Mouse (Mus musculus) thymus, adult 2 months (tissue): ENCODE results near the gene Gm12184.

Source experiments
- CTCF ChIP-seq: fragments of 200-500 bp; IDR thresholded peaks from 2 replicates; pipeline ENCODE4 v1.5.1; 2012; ENCODE audit warnings: mild to moderate bottlenecking, control low read depth, low read length, moderate library complexity, borderline replicate concordance; ENCODE audit not compliant: control insufficient read depth, poor library complexity, insufficient read depth; ENCODE audit errors: extremely low read depth
- POLR2A ChIP-seq: fragments of 200-500 bp; IDR thresholded peaks from 2 replicates; pipeline ENCODE4 v1.6.1; 2012; ENCODE audit warnings: mild to moderate bottlenecking, low read length, control low read depth, moderate library complexity; ENCODE audit not compliant: control insufficient read depth, poor library complexity, insufficient read depth; ENCODE audit errors: extremely low read depth

GRCm38 (mm10) chr11:48869380-48870110 lies 43.1 kb upstream of the Gm12184 start:
- TF ChIP-seq CTCF (no peak), POLR2A (no peak)
